Mouse (Mus musculus): ENCODE data around the gene Rufy3.

Gene Rufy3

GRCm38 (mm10) chr5:88685745-88686299, 121.0 kb downstream of the Rufy3 start:
- DNase-seq (ENCODE audit: low spot score), result no peak

GRCm38 (mm10) chr5:88687996-88688406, 123.2 kb downstream of the Rufy3 start:
- no peak for DNase-seq (ENCODE audit: low spot score)

- DNase-seq (ENCODE audit: low spot score), result no peak
Observed at GRCm38 (mm10) chr5:88688583-88689187, 123.8 kb downstream of the Rufy3 start.

- peak; percentile 77 for DNase-seq (ENCODE audit: low spot score)
Observed at GRCm38 (mm10) chr5:88689279-88689938, 124.6 kb downstream of the Rufy3 start.

- no peak for DNase-seq (ENCODE audit: low spot score)
Observed at GRCm38 (mm10) chr5:88690681-88691505, 126.1 kb downstream of the Rufy3 start.

GRCm38 (mm10) chr5:88691506-88692095, 126.8 kb downstream of the Rufy3 start:
- DNase-seq (ENCODE audit: low spot score), result no peak

GRCm38 (mm10) chr5:88692586-88692985, 127.7 kb downstream of the Rufy3 start:
- no peak for DNase-seq (ENCODE audit: low spot score)

GRCm38 (mm10) chr5:88693057-88693456, 128.2 kb downstream of the Rufy3 start:
- DNase-seq (ENCODE audit: low spot score), result no peak

GRCm38 (mm10) chr5:88697291-88697690, 132.5 kb downstream of the Rufy3 start:
- DNase-seq (ENCODE audit: low spot score), result no peak

GRCm38 (mm10) chr5:88699251-88699913, 134.5 kb downstream of the Rufy3 start:
- no peak for DNase-seq (ENCODE audit: low spot score)

Data from embryo, embryonic 10.5 days (tissue).